Mouse (Mus musculus) B cell, adult 67 days (primary cell): ENCODE data around the gene Ric8b. TPM values are rescaled to one million over a fixed set of nuclear protein-coding genes. Genes with fewer than 3 reads are reported as not detected.

Experiments
- total RNA-seq, 2 experiments: library from RNA; stranded (reverse); gene quantifications; 4 replicates each; pipeline ENCODE4 v1.2.4; 2023

Gene Ric8b
- total RNA-seq = 10 to 100 TPM; 33.0 to 37.2 TPM

DNA sequence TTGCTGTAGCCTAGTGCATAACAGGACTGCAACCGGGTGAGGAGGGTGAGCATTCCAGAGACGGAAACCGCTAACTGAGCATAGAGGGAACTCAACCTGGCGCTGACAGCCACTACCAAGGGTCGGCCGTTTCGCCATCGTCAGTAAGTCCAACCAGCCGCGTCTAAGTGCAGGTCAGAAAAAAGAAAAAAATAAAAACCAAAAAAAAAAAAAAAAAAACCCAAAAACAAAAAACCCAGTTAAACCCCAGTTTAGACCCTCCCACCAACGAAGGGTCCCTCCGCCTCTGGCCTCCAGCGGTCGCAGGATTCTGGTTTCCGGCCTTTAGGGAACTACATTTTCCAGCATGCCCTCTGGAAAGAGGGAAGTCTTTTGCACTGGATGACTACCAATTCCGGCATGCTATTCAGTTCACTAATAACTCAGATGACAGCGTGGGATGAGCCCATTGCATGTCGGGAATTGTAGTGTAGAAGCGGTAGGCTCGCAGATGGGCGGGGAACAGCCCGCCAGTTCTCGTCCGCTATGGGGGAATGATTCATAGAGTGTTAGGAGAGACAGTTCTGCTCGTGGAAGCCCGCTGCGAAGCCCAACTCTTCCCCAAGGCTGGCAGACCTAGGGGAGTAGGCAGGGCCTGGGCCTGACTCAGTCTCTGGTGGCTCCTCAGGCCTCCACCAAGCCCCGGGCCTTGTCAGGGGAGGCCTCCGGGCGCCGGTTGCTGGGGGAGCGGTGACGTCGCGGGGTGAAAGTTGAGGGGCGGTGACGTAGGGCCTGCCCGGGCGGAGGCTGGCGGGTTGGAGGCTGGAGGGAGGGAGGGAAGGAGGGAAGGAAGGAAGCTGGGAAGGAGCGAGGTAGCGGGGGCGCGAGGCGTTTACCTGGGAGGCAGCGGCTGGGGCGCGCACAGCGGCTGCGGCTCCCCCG is at the start of gene Ric8b:
Gene Ric8b, plus strand, starts transcription at position 807 of the 921 bp plus-strand sequence.

Other genes with a start within 250 kb of the Ric8b start
- not detected for gene Rfx4, start 161.6 kb upstream of the Ric8b start, total RNA-seq
- under 1 TPM; 0.56 to 0.58 TPM for gene Fhl4, start 184.9 kb downstream of the Ric8b start, total RNA-seq
- 10 to 100 TPM; 12.0 to 13.4 TPM for gene Tmem263, start 185.0 kb downstream of the Ric8b start, total RNA-seq
- gene Mterf2, start 210.4 kb downstream of the Ric8b start, total RNA-seq = 10 to 100 TPM; 14.6 to 18.2 TPM